Comparison of ENCODE assay signal across 9 mouse cellular contexts in the genomic region with DNA sequence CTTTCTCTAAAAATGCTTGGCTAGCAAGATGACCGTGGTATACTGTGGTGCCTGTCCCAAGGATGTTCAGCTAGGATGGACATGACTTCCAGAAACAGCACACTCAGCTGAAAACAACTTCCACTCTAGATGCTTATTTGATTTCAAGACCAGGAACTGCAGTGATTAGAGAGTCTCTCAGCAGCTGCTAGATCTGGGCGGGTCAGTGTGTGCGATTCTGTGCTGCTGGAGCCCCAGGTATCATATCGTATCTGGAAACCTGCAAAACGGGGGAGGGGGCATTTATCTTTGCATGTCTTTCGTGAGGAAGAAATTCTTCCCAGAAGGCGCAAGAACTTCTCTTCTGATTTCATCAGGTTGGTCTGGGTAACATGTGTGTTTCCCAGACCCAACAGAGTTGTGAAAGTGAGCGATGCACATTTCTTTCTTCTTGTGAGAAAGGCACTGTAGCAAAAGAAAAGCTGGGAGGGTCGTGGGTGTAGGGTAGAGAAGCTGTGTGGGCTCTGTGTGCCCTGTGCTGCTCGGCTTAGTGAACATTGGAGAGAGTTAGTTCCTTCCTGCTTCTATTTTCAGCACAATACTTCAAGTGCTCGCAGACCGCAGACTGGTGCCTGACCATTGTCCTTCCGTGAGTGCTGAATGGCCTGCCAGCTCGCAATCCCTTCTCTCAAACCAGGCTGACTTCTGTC.
DNase-seq lines count a peak whose midpoint lies in the region; ATAC-seq and TF ChIP-seq lines count a peak whose summit lies in the region.
"Had no signal": no experiment of that assay in that cellular context is flagged by ENCODE, and none has a peak within 500 bp of the region (broad histone marks: within the 10 kb centered on the region; RNA-seq: fewer than 3 reads in every experiment).

No protein-coding gene starts in this region.

- H3K27me3 ChIP-seq in heart, adult 2 months (ENCODE audit: control insufficient read depth, insufficient read depth, low read length): no peaks in the 10 kb centered on the region
- no peaks in the 10 kb centered on the region for H3K27me3 ChIP-seq in kidney, postnatal 0 days (ENCODE audit: insufficient read depth, low read length)
- H3K27me3 ChIP-seq: embryonic facial prominence, embryonic 12.5 days had no signal

- peak overlapping the region; percentile 67 for H3K9ac ChIP-seq in heart, adult 2 months (ENCODE audit: low read depth, low read length)
- H3K9ac ChIP-seq in kidney, postnatal 0 days (ENCODE audit: low read depth, low read length): no peak overlapping the region
- H3K9ac ChIP-seq: embryonic facial prominence, embryonic 12.5 days had no signal

- ATAC-seq in kidney, postnatal 0 days (replicated peaks; ENCODE audit: low FRiP score, low read depth): no peak

- H3K4me2 ChIP-seq in kidney, postnatal 0 days (ENCODE audit: low read length): peak overlapping the region; percentile 11; the same call in 1 of the 2 replicates
- H3K4me2 ChIP-seq: embryonic facial prominence, embryonic 12.5 days had no signal

- peak overlapping the region; percentile 38 for H3K4me3 ChIP-seq in heart, adult 2 months
- no peak overlapping the region for H3K4me3 ChIP-seq in kidney, postnatal 0 days (replicated peaks; ENCODE audit: low read depth, low read length)
- H3K4me3 ChIP-seq: embryonic facial prominence, embryonic 12.5 days had no signal

- TF ChIP-seq CTCF in heart, adult 2 months (IDR thresholded peaks at IDR 0.05): no peak
- no peak for TF ChIP-seq CTCF in kidney, postnatal 0 days (IDR thresholded peaks at IDR 0.05; ENCODE audit: low read depth)

- peak; percentile 72 for TF ChIP-seq POLR2A in heart, adult 2 months (IDR thresholded peaks at IDR 0.05; ENCODE audit: insufficient read depth, low read depth, low read length)

- no peaks in the 10 kb centered on the region for H3K9me3 ChIP-seq in kidney, postnatal 0 days (replicated peaks; ENCODE audit: low read length)
- H3K9me3 ChIP-seq: embryonic facial prominence, embryonic 12.5 days had no signal

- WGBS in heart, adult 2 months: 16% methylated on average over 14 of the region's 14 CpGs
- WGBS in kidney, postnatal 0 days: 64% methylated on average over 14 of the region's 14 CpGs

- peak; percentile 16 for DNase-seq in kidney, adult 18-20 months
- DNase-seq in kidney, adult 8-10 months: no peak
- peak; percentile 47 to 68 for DNase-seq in heart, adult 2 months
- DNase-seq in kidney, postnatal 0 days (ENCODE audit: low spot score): peak; percentile 24
- DNase-seq in lung, postnatal 14 days: peak; percentile 35
- DNase-seq in cerebellum, adult 9-10 months: no peak
- DNase-seq in thymus, postnatal 0 days (ENCODE audit: low spot score): no peak
- no peak for DNase-seq in cerebellum, postnatal 10 days

- no peaks in the 10 kb centered on the region for H3K79me2 ChIP-seq in heart, adult 2 months (replicated peaks; ENCODE audit: control insufficient read depth, insufficient read depth, low read length)

- H3K36me3 ChIP-seq in heart, adult 2 months (ENCODE audit: control insufficient read depth, insufficient read depth, low read length): peaks cover 6% of the 10 kb centered on the region
- no peaks in the 10 kb centered on the region for H3K36me3 ChIP-seq in kidney, postnatal 0 days (ENCODE audit: insufficient read depth, low read length)
- H3K36me3 ChIP-seq: embryonic facial prominence, embryonic 12.5 days had no signal

- peak overlapping the region; percentile 86 for H3K27ac ChIP-seq in heart, adult 2 months
- H3K27ac ChIP-seq in kidney, postnatal 0 days: peak overlapping the region; percentile 21; the same call in 1 of the 2 replicates
- H3K27ac ChIP-seq: embryonic facial prominence, embryonic 12.5 days had no signal

- H3K4me1 ChIP-seq in heart, adult 2 months (ENCODE audit: control insufficient read depth, insufficient read depth, low read length): peaks cover 12% of the 10 kb centered on the region
- H3K4me1 ChIP-seq in kidney, postnatal 0 days (replicated peaks; ENCODE audit: insufficient read depth, low read length): 0 out of 2 replicates have a peak, but pooled peaks cover 5% of the 10 kb centered on the region
- H3K4me1 ChIP-seq: embryonic facial prominence, embryonic 12.5 days had no signal

- peak; percentile 78; the same call in 1 of the 2 replicates for TF ChIP-seq EP300 in heart, adult 2 months (IDR thresholded peaks at IDR 0.05; ENCODE audit: insufficient read depth, low read depth, low read length)

- intact Hi-C loops in heart, adult 2 months (cut with DNase I): loop anchor here (5.0 to 10.0 kb wide), 4 partner anchors 415 to 895 kb away; partner anchors contain the start of gene Dusp6

Comparison
In these comparisons a context has a peak if more than half of its experiments do, and no peak if none do; other contexts are left out.
1. DNase-seq: peak in kidney, adult 18-20 months (single experiment), heart, adult 2 months (2 of 2), kidney, postnatal 0 days (single experiment) and lung, postnatal 14 days (single experiment); none in kidney, adult 8-10 months (0 of 2), cerebellum, adult 9-10 months (single experiment), thymus, postnatal 0 days (single experiment) and cerebellum, postnatal 10 days (0 of 2).